Mouse (Mus musculus) mature B cell (primary cell): Measurements from ENCODE around the gene Dnase1l2.
"Not testable (repeated sequence)": the region's sequence is repeated elsewhere in the genome, so short reads cannot be mapped to it uniquely, and the experiment has no call there.

ENCODE experiments used
- in situ Hi-C: fragments of 300-500 bp; cut with MboI; formaldehyde crosslinking; loops from 2 replicates; pipeline ENCODE4 v1.14.3; 2019

The Dnase1l2 gene

DNA sequence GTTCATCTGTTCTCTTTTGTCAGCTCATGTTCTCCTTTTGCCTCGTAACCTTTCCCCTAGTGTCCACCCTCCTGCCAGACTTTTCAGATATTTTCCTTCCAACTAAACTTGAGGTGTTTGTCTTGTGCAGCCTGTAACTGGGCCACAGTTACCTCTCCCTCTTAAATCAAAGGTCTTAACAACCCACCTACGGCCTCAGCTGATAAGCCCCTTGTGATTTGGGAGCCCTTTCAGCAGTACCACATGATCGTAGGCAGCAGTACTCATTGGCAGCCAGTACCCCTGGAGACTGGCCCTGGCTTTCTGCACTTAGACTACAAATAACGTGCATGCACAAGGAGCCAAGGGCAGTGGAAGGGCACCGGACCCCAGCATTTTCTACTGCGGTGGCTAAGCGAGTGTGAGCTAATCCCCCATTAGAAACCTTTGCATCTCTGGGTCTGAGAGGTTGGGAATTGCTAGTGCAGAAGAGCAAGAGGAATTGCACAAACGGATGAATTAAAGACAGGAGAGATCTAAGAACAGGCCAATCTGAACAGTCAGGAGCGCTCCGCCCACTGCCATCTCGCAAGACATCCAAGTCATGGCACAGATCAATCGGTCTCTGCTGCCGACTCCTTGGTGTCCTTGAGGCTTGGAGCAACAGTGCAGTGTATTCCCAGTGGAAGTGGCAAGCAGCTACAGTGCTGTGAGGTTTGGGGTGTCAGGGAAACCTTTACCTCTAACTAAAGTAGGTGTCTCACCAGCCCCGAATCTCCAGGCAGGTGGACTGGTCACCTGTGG, 13.5 kb downstream of the Dnase1l2 start:
- in situ Hi-C loops: no loop called here

DNA sequence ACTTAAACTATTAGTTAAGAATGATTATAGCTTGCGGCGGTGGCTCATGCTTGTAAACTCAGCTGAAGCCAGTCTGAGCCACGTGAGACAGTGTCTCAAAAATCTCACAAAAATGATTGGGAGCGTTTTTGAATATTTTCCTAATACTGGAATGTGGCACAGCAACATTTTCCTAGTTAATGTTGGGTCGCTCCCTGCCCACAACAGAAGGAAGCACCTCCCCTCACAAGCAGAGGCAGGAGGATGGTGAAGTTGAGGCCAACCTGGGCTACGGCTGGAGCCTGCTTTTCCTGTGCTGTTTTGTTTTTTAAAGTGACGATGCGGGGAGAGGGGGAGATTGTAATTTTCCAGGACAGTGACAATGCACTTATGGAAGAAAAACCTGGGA, 15.7 kb downstream of the Dnase1l2 start:
- in situ Hi-C loops: no loop called here

DNA sequence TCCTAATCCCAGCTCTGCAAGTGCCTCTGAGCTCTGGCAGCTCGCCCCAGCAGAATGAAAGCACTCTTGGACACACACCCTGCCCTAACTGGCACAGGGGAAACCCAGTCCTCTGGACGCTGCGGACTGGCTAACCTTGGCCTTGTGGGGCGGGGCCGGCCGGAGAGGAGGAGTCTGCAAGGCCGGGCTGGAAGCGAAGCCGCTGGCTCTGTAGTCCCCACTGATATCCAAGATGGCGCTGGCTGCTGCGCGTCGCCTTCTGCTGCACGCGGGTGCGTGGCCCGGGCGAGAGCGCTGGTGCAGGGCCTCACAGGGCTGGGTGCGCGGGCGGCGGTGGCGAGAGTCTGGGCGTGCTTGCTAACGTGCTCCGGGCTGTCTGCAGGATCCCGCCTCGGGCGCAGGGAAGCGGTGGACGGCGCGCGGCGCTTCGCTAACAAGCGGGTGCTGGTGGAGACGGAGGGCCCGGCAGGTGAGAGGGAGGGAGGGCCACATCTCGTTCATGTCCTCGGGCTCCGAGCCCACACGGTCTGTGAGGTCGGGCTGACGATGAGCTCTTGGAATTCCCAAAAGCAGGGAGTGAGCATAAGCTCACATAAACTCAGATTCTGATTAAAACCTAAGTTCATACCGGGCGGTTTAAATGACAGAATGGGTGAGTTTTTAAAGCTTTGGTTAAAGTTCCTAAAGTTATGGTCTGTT, 16.3 kb downstream of the Dnase1l2 start, which contains the start of gene Eci1:
Gene Eci1, plus strand, starts transcription at position 171 of the 699 bp plus-strand sequence.
- in situ Hi-C loops: no loop called here

DNA sequence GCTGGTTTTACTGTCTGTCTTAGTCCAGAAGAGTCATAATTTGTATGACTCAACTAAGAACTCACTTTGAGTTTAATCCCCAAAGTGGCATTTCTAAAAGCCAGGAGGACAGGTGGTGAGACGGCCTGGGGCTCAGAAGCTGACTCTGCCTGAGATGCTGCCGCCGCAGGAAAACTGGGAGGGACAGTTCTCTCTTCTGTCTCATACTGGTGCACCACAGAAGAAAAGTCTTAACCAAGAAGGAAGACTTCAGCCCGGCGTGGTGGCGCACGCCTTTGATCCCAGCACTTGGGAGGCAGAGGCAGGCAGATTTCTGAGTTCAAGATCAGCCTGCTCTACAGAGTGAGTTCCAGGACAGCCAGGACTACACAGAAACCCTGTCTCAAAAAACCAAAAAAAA, 17.0 kb downstream of the Dnase1l2 start:
- in situ Hi-C loops: no loop called here

DNA sequence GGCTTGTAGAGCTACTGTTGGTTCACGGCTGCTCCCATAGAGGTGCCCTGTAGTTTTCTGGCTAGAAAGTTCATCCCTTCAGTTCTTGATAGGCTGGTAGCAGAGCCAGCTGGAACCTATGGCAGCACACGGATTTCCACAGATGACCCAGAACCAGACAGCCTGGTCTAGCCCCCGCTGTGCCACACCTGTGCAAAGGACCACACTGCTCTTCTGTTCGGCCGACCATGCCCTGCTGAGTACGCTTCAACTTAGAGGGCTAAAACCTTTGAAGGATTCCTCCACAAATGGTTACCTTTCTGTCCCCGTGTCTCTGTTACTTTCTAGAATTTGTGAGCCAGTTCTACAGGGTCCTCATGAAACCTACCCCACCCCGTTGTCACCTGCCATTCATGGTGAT, 17.6 kb downstream of the Dnase1l2 start:
- in situ Hi-C loops: not testable (repeated sequence)

DNA sequence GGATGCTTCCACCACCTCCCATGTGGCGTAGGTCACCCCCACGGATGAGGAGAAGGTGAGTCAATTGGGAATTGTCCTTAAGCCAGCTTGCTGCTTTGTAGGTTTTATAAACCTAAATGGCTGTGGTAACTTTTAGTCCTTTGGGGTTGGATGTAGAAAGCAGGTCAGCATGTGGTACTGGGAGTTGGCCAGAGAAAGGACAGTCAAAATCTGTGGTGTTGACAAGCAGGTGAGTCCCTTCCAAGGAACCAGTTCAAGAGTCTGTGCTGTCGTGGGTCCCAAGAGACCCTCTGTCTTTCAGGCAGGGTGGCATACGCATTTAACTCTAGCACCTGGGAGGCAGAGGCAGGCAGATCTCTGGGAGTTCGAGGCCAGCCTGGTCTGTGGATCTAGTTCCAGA, 18.4 kb downstream of the Dnase1l2 start:
- in situ Hi-C loops: no loop called here

DNA sequence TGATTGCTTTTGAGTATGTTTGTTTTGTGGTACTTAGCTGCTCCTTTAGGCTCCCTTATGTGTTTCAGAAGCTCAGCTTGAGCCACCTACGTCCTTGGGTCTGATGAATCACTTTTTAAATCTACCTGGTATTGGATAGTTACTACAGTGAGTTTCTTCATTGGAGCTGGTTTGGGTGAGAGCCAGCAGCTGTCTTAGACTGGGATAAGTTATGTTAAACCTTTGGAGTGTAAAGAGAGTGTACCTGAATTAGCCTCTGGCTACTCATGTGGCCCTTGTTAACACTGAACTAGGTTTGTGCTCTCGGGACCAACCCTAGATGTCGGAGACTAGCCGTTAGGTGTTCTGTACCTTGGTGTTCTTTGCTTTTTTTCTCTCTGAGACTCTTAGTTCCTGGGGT, 19.8 kb downstream of the Dnase1l2 start:
- in situ Hi-C loops: no loop called here

DNA sequence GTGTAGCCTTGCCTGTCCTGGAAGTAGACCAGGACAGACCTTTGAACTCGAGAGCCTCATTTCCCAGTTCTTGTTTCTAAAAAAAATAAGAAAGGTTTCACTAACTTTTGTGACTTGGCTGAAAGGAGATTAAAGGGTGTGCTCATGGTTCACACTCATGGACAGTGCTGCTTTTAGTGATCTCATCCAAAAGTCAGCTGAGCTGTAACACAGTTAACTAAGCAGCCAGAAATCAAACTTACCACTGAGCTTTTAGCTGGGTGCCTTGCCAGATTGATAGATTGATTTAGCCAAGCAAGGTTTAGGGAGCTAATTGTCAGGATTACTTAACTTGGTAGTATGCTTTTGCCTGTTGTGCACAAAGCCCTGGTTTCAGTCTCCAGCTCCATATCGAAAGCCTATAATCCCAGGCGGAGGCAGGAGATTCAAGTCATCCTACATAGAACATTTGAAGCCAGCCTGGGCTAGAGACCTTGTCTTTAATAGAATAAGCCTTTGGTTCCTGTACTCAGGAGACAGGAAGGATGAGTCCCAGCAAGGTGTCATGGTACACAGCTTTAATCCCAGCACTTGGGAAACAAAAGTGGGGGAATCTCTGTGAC, 26.8 kb downstream of the Dnase1l2 start:
- in situ Hi-C loops: no loop called here

DNA sequence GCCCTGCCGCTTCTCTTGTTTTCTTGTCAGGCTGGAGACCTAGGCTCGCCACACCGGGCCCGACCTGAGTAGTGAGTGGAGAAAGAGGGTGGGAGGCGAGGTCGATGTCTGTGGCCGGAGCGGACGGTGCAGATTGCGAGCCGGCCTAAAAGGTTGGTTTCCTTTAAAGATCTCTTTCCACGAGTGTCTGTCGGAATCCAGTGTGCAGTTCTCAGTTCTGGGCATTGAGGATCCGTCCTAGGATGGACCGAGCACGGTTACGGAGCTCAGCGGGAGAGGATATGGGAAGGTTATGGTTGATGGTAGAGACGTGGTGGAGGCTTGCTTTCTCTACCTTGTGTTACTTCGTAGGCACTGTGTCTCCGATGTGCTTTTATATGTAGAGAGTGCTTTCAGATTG, 27.9 kb downstream of the Dnase1l2 start:
- in situ Hi-C loops: no loop called here

DNA sequence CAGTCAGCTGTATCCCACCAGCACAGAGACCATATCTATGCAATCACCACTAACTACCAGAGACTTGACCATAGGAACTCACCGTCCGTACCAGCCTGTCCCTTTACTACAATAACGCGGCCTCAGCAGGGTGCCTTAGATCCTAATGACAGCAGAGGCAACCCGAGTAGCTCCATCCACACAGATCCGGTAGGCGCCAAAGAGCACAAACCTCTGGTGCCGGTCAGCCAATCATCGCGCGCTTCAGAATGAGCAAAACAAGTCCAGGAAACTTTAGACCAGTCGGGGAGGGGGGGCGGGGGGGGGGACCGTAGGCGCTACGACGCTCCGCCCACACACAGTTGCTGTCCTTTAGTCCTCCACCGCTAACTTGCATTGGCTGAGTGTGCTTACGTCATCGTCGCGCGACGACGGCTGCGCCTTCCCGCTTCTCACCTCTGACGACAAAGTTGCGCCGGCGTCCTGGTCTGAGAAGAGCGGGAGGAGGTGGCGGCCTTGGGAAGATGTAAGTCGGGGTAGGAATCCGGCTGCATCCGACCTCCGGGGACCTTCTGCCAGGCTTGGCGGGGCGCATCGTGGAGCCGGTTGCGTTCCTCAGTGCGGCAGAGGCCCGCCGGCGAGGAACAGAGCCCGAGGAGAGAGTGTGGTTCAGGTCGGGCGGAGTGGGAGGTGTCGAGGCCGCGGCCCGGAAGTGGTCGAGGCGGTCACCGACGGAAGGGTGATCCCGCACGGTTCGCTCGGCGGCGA, 28.5 kb downstream of the Dnase1l2 start, which contains the start of gene Rnps1:
Gene Rnps1, plus strand, starts transcription at position 336 of the 747 bp plus-strand sequence.
- in situ Hi-C loops: no loop called here

DNA sequence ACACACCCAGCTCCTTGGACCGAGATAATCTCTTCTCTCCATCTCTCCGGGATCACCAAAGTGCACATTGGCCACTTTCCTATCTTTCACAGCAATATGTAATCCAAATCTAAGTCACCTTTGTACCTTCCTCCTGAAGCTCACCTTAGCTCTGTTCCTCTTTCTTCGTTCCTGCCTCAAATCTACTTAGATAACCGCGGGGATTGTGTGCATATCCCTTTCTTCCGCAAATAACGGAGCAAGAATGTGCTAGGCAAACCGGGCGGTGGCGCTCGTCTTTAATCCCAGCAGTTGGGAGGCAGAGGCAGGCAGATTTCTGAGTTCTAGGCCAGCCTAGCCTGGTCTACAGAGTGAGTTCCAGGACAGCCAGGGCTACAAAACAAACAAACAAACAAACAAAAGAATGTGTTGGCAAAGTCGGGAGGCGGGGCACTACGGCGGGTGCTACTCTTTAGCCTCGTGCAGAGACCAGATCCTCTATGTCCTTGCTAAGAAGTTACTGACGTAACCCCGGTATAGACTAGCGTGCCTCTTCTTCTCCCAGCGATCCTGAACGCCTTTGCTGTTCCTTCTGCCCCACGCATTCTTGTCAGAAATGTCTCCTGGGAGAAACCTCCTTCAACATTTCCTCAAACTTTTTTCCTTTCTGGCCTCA, 29.2 kb downstream of the Dnase1l2 start:
- in situ Hi-C loops: no loop called here

DNA sequence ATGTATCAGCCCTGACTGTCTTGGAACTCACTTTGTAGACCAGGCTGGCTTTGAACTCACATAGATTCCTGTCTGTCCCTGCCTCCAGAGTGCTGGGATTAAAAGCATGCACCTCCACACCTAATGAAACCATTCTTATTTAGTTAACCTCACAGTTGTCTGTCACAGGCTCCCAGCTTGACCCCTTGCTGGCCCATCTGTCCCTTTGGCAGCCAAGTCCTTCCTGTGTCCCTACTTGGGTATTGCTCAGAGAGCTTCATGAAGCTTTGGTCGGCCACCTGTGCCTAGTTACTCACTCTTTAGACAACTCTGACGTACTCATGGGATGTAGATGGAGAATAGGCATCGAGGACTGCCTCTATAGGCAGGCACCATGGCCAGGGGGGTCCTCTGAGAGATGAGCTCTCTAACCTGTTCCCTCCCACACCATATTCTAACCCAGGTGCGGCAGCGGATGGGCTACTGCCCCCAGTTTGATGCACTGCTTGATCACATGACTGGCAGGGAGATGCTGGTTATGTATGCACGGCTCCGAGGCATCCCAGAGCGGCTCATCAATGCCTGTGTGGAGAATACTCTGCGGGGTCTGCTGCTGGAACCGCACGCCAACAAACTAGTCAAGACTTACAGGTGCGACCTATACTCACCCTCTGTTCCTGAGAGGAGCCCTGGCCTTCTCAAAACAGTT, 35.6 kb downstream of the Dnase1l2 start:
- in situ Hi-C loops: no loop called here

DNA sequence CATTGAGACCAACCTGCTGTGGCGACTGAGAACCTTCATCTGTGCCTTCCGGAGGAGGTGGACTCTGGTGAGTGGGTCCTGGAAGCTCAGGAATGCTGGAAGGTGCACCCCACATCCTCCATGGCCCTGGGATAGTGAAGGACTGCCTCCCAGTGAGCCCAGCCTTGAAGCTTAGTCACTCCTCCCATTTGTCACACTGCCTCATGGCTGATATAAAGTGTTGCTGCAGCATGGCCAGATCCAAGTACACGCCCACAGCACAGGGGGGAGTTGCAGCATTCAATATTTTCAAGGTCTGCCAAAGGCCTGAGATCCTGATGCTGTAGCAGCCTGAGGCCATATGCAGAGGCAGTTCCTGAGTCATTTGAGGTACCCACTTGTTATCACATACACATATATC, 40.5 kb downstream of the Dnase1l2 start:
- in situ Hi-C loops: no loop called here

DNA sequence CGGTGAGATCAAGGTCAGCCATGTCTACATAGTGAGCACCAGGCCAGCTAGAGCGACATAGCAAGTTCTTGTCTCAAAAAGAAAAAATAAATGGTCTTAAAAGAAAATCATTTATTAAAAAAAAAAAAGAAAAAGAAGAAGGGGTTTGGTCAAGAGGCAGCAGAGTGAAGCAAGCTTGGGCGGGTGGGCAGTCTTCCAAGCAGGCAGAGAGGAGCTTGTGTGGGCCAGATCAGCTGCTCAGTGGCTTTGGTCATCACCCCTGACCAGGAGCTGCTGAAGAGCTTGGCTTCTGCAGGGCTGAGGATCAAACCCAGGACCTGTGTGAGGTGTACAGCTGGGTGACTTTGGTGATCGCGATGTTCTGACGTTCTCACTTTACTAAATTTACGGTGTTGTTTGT, 48.4 kb downstream of the Dnase1l2 start:
- in situ Hi-C loops: no loop called here

DNA sequence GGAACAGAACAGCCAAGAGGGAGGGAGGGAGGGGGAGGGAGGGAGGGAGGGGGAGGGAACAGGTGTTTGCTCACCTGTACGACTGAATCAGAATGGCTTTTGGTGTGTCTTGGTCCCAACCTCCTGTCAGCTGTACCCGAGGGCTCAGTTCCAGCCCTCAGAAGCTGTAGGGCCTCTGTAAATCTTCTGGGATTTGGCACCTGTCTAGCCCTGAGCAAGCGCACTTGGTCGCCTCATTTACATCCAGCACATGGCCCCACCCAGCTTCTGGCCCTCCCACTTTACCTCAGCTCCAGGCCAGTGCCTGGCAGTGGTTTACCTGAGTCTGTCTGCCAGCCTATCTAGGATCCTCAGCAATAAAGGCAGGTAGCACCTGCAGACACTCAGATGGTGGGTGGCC, 49.4 kb downstream of the Dnase1l2 start:
- in situ Hi-C loops: no loop called here

DNA sequence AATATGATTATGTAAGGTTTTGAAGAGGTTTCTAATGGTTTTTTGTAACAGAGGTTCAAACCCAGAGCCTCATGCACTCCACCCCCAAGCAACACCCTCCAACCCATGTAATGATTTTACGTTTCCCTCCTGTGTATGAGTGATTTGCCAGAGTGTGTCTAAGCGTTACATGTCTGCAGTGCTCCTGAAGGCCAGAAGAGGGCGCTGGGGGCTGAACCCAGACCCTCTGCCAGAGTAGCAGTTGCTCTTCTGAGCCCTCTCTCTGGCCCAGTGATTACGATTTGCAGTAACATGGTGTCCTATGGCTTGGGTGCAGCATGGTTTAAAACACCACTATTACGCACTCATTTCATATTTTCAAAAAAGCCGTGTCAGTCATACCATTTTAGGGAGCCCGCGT, 51.8 kb downstream of the Dnase1l2 start:
- in situ Hi-C loops: no loop called here
